Mouse (Mus musculus) liver, adult 2 months (tissue): ENCODE results near the gene Pfdn6.

ENCODE experiments used
- CTCF ChIP-seq: fragments of 200-500 bp; IDR thresholded peaks from 2 replicates; pipeline ENCODE4 v1.5.1; 2011; ENCODE audit warnings: low read depth, low read length, control low read depth
- POLR2A ChIP-seq: fragments of 200-500 bp; IDR thresholded peaks from 2 replicates; pipeline ENCODE4 v1.6.1; 2011; ENCODE audit warnings: low read length, control low read depth; ENCODE audit not compliant: insufficient read depth; ENCODE audit errors: extremely low read depth

DNA sequence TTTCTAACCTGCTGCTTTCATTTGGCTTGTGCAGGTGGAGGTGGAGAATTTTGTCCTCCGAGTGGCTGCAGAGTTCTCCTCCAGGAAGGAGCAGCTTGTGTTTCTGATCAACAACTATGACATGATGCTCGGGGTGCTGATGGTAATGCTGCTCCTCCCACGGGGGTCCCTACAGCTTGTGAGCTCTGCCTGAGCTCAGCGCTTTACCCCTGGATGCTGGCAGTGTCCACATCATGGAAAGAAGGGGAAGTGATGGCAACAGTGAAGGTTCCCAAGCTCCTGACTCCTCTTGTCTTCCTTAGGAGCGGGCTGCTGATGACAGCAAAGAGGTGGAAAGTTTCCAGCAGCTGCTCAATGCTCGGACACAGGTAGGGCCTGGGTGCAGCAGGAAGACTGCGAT, 22.7 kb upstream of the Pfdn6 start:
- TF ChIP-seq POLR2A (no peak), CTCF (no peak)
